Mouse (Mus musculus): ENCODE measurements around the gene Rassf3. TPM values are rescaled to one million over a fixed set of nuclear protein-coding genes. Genes with fewer than 3 reads are reported as not detected.

The Rassf3 gene
- polyA plus RNA-seq, 1 experiment from 2014 or later: 16.4 TPM

DNA sequence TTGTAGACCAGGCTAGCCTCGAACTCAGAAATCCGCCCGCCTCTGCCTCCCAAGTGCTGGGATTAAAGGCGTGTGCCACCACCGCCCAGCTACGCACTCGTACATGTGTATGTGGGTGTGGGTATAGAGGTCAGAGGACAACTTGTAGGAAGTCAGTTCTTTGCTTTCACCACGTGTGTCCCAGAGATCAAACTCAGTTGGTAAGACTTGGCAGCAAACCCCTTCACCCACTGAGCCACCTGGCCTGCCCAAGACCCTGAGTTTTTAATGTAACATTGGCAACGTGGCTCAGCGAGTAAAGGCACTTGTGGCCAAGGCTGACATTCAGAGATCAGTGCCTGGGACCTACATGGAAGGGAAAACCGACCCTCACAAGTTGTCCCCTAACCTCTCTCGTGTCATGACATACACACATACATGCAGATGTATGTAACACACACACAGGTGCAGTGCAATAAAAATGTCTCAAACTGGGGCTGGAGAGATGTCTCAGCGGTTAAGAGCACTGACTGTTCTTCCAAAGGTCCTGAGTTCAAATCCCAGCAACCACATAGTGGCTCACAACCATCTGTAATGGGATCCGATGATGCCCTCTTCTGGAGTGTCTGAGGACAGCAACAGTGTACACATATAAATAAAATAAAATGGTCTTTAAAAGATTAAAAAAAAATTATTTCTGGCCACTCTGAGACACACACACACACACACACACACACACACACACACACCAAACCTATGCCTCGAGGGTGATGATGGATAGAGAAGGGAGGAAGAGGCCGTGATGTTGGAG lies 31.8 kb upstream of the Rassf3 start:
- Histone ChIP-seq H3K4me2 (ENCODE audit: low read depth, low read length) (no peak overlapping the region), H3K4me3 (ENCODE audit: low read depth, low read length) (no peak overlapping the region), H3K4me1 (ENCODE audit: insufficient read depth) (peaks cover 36% of the 10 kb centered on the region), H3K36me3 (replicated peaks; ENCODE audit: insufficient read depth, low read length) (no peaks in the 10 kb centered on the region), H3K9ac (replicated peaks) (no peak overlapping the region), H3K27me3 (ENCODE audit: insufficient read depth, low read length) (no peaks in the 10 kb centered on the region), H3K27ac (ENCODE audit: low read depth) (no peak overlapping the region), H3K9me3 (ENCODE audit: low read length) (no peaks in the 10 kb centered on the region)
- TF ChIP-seq EP300 (IDR thresholded peaks at IDR 0.05; ENCODE audit: low read depth): no peak
- TF ChIP-seq CTCF (IDR thresholded peaks at IDR 0.05; ENCODE audit: low read depth): peak; percentile 29; the same call in 1 of the 2 replicates
- DNase-seq (peak; percentile 12), ATAC-seq (no peak)
- 82% methylated on average over 16 of the region's 16 CpGs for WGBS (ENCODE audit: insufficient replicate concordance)

DNA sequence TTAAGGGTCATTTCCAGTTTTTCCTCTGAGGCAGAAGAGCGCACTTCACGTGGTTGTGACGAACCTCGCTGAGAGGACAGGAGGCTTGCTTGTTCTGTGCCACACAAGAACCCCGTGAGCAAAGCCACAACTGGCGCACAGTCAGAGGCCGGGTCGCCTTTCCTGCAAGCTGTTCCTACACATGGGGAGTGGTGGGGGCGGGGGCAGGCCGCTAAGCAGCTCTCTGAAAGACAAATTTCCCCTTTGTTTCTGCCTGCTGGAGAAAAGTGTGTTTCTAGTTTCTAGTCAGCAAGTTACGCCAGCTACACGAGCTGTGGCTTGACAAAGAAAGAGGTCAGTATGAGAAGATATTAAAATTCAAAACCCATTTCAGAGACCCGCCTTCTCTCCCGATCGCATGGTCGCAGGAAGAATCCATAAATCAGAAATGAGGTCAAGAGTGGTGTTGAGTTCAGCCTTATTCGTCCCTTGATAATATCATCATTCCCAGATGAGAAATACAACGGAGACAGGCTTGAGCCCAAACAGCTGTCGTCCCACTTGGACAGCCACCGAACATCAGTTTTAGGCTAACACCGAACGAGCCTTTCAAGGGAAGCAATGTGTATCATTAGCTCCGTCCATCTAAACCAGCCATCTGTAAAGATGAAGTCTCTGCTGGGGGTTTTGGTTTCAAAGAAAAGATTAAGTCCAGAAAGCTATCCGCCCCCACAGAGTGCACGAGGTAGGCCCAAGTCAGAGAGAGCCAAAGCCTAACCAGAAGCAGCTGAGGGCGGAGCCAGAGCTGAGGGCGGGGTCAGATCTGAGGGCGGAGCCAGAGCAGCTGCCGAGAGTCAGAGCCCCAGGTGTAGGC lies 30.8 kb upstream of the Rassf3 start:
- peak; percentile 87 for DNase-seq
- Histone ChIP-seq H3K4me1 (ENCODE audit: insufficient read depth) (peaks cover 36% of the 10 kb centered on the region), H3K9ac (replicated peaks) (no peak overlapping the region; the same call in 1 of the 2 replicates), H3K36me3 (replicated peaks; ENCODE audit: insufficient read depth, low read length) (no peaks in the 10 kb centered on the region), H3K27ac (ENCODE audit: low read depth) (peak overlapping the region; percentile 78), H3K27me3 (ENCODE audit: insufficient read depth, low read length) (no peaks in the 10 kb centered on the region), H3K4me2 (ENCODE audit: low read depth, low read length) (no peak overlapping the region), H3K9me3 (ENCODE audit: low read length) (no peaks in the 10 kb centered on the region), H3K4me3 (ENCODE audit: low read depth, low read length) (no peak overlapping the region)
- TF ChIP-seq EP300 (IDR thresholded peaks at IDR 0.05; ENCODE audit: low read depth) (no peak), CTCF (IDR thresholded peaks at IDR 0.05; ENCODE audit: low read depth) (no peak)
- peak; percentile 59 for ATAC-seq
- WGBS (ENCODE audit: insufficient replicate concordance): 38% methylated on average over 29 of the region's 29 CpGs

DNA sequence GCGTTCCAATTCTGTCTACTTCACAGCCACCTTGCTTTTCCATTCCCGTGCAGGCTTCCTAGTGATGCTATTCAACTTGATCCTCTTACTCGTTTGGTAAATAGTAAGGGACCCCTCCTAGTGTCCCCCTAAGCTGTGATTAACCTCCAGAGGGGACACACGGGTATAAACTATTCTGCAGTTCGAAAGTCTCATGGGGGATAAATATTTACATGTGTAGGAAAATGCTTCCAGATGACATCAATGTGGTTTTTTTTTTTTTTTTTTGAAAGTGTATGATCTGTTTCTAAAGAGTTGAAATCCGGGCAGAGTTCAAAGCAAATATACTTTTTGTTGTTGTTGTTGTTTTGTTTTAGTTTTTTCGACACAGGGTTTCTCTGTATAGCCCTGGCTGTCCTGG lies 29.8 kb upstream of the Rassf3 start:
- Histone ChIP-seq H3K27ac (ENCODE audit: low read depth) (peak overlapping the region; percentile 78), H3K36me3 (replicated peaks; ENCODE audit: insufficient read depth, low read length) (no peaks in the 10 kb centered on the region), H3K4me2 (ENCODE audit: low read depth, low read length) (peak overlapping the region; percentile 81), H3K4me1 (ENCODE audit: insufficient read depth) (peaks cover 43% of the 10 kb centered on the region), H3K9me3 (ENCODE audit: low read length) (no peaks in the 10 kb centered on the region), H3K4me3 (ENCODE audit: low read depth, low read length) (peak overlapping the region; percentile 53; the same call in 1 of the 2 replicates), H3K9ac (replicated peaks) (no peak overlapping the region; the same call in 1 of the 2 replicates), H3K27me3 (ENCODE audit: insufficient read depth, low read length) (no peaks in the 10 kb centered on the region)
- WGBS (ENCODE audit: insufficient replicate concordance): 54% methylated on average over 7 of the region's 7 CpGs
- ATAC-seq (no peak), DNase-seq (no peak)
- TF ChIP-seq CTCF (IDR thresholded peaks at IDR 0.05; ENCODE audit: low read depth): no peak
- TF ChIP-seq EP300 (IDR thresholded peaks at IDR 0.05; ENCODE audit: low read depth): no peak

DNA sequence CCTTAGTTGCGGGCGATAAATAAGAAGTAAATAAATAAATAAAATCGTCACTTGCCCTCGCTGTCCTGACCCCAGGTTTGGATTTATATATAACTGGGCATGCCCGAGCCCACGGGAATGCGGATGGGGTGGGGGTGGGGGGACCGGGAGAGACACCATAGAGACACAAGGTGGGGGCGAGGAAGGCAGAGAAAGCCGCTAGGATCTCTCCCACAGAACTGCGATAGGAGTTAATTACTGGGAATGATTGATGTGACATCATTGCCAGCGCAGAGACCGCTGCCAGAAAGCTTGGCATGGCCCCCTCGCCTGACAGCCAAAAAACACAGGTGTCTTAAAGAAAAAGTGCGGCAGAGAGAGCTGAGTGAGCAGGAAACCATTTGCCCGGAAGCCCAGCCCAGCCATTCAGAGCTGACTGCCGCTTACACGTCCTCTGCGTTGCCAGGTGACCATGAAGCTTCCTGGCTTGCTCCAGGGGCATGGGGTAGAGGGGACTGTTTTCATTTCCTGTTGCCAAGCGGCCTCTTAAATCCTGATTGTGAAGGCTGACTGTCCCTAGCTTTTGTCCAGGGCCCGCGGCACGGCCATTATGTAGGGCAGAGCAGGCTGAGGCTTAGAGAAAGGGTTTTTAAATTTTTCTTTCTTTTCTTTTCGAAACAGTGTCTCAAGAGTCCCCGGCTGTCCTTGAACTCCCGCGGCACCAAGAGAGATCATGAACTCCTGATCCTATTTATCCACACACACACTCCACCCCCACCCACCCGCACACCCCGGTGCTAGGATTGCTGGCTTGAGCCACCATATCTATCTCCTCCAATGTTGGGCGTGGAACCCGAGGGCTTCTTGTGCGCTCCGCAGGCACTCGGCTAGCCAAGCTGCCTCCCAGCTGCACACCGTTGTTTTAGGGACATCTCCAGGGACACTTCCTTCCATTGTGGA lies 29.1 kb upstream of the Rassf3 start:
- DNase-seq (peak; percentile 74), ATAC-seq (peak; percentile 74)
- Histone ChIP-seq H3K4me1 (ENCODE audit: insufficient read depth) (peaks cover 45% of the 10 kb centered on the region), H3K9me3 (ENCODE audit: low read length) (no peaks in the 10 kb centered on the region), H3K36me3 (replicated peaks; ENCODE audit: insufficient read depth, low read length) (no peaks in the 10 kb centered on the region), H3K4me2 (ENCODE audit: low read depth, low read length) (peak overlapping the region; percentile 81), H3K4me3 (ENCODE audit: low read depth, low read length) (peak overlapping the region; percentile 53), H3K27ac (ENCODE audit: low read depth) (peak overlapping the region; percentile 78), H3K27me3 (ENCODE audit: insufficient read depth, low read length) (no peaks in the 10 kb centered on the region), H3K9ac (replicated peaks) (peak overlapping the region; percentile 67)
- TF ChIP-seq EP300 (IDR thresholded peaks at IDR 0.05; ENCODE audit: low read depth): no peak
- no peak for TF ChIP-seq CTCF (IDR thresholded peaks at IDR 0.05; ENCODE audit: low read depth)
- 24% methylated on average over 34 of the region's 35 CpGs for WGBS (ENCODE audit: insufficient replicate concordance)

DNA sequence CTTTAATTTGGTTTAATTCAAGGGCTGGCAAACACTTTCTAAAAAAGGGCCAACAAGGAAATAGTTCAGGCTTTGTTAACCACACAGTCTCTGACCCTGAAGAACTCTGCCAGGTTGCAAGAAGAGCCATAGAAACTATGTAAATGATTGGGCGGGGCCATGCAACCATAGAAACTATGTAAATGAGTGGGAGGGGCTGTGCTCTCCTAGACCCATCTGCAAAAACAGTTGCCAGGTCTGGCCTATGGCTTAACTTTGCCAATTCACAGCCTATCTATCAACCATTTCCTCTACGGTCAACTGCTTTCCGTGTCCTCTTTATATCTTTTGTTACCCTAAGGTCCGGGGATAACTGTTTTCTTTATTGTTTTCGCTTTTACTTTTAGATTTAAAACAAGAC lies 25.0 kb upstream of the Rassf3 start:
- H3K9ac ChIP-seq (replicated peaks): no peak overlapping the region
- DNase-seq (no peak), ATAC-seq (no peak)
- H3K9me3 ChIP-seq (ENCODE audit: low read length): no peaks in the 10 kb centered on the region
- WGBS (ENCODE audit: insufficient replicate concordance): 45% methylated on average over 5 of the region's 5 CpGs
- H3K4me2 ChIP-seq (ENCODE audit: low read depth, low read length): no peak overlapping the region
- no peaks in the 10 kb centered on the region for H3K36me3 ChIP-seq (replicated peaks; ENCODE audit: insufficient read depth, low read length)
- H3K27ac ChIP-seq (ENCODE audit: low read depth): peak overlapping the region; percentile 34; the same call in 1 of the 2 replicates
- H3K27me3 ChIP-seq (ENCODE audit: insufficient read depth, low read length): no peaks in the 10 kb centered on the region
- H3K4me3 ChIP-seq (ENCODE audit: low read depth, low read length): no peak overlapping the region
- peaks cover 40% of the 10 kb centered on the region for H3K4me1 ChIP-seq (ENCODE audit: insufficient read depth)
- peak; percentile 46; the same call in 1 of the 2 replicates for TF ChIP-seq EP300 (IDR thresholded peaks at IDR 0.05; ENCODE audit: low read depth)
- TF ChIP-seq CTCF (IDR thresholded peaks at IDR 0.05; ENCODE audit: low read depth): no peak
